Mouse (Mus musculus) left cerebral cortex, adult 11 months (tissue): ENCODE measurements around the gene Nagpa.
A peak's percentile ranks its signal among the peaks of the same experiment; 100 is the strongest.
"Not testable (repeated sequence)": the region's sequence is repeated elsewhere in the genome, so short reads cannot be mapped to it uniquely, and the experiment has no call there.

Experiments
- DNase-seq: peaks from one replicate; pipeline ENCODE4 v3.0.0; 2022; ENCODE audit warnings: low spot score

Gene Nagpa

GRCm38 (mm10) chr16:5203668-5204433, at the start of gene Nagpa:
Nagpa (minus strand) TSS chr16:5204012.
- DNase-seq = peak; percentile 77

DNA sequence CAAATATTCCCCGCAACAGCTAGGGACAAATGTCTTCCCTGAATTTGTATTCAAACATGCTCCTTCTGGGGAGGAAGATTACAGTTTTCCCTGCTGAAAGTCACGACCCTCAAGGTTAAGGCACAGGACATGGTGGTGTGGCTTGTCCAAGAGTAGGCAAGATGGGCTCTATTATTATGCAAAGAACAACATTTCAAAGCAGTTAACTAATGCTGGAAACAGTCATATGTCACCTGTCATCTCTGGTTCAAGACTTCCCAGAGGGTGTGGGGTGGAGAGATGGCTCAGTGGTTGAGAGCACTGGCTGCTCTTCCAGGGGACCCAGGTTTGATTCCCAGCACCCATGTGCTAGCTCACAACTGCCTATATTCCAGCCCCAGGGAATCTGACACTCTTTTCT, 48.4 kb upstream of the Nagpa start:
- DNase-seq = no peak

GRCm38 (mm10) chr16:5250891-5251290, 47.1 kb upstream of the Nagpa start:
- no peak for DNase-seq

GRCm38 (mm10) chr16:5244411-5244810, 40.6 kb upstream of the Nagpa start:
- no peak for DNase-seq

- no peak for DNase-seq
Observed at GRCm38 (mm10) chr16:5242882-5243281, 39.1 kb upstream of the Nagpa start.

DNA sequence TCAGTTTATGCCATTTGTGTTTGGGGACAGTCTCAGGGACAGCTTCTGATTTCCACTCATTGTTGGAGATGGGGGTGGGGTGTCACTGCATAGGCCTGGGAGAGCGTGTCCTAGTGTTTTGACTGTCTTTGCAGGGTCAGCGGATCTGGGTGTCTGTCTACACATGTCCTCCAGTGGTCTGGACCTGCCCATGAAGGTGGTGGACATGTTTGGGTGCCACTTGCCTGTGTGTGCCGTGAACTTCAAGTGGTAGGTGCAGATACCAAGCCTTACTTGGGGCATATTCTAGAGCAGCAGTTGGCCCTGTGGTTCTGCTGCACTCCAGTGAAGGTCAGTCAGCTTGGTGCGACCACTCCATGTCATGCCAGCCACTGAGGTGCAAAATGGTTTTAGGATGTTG, 38.5 kb upstream of the Nagpa start:
- DNase-seq = no peak

DNA sequence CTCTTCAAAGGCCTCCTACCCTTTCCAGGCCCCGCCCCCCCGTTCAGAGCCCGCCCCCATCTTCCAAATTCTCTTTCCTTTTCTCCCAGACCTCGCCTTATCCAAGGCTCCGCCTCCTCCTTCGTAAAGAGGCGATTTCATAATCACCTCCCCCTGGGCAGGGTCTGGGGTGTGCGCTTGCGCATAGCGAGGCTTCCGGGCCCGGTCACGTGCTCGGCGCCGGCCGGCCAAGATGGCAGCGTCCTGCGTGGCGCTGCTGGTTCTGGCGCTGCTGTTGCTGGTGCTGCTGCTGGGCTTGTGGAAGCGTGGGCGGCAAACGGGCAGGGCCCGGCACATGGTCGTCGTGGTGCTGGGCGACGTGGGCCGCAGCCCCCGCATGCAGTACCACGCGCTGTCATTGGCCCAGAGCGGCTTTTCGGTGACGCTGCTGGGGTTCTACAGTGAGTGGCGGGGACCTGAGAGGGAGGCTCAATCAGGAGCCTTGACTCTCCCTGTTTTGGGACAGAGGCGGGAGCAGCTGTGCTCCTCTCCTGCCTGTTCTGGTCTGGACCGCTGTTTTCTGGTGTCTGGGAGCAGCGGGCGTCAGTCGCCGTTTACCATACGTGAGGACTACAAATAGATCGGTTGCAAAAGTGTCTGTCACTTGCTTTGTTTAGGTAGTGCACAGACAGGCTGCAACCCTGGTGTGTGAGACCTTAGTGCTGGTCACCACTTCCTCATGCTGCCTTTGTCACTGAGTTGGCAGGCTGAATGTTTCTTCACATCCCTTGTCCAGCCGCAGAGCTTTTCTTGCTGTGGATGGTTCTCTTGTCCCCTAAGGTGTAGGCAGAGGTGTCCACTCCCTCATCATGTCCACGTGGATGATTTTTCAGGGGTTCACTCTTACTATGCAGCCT, 29.9 kb upstream of the Nagpa start, which contains the start of gene Alg1:
TSS of gene Alg1 (plus strand) at position 204 of the 896 bp plus-strand sequence.
- peak; percentile 90 for DNase-seq

- no peak for DNase-seq
Observed at GRCm38 (mm10) chr16:5232982-5233381, 29.2 kb upstream of the Nagpa start.

DNA sequence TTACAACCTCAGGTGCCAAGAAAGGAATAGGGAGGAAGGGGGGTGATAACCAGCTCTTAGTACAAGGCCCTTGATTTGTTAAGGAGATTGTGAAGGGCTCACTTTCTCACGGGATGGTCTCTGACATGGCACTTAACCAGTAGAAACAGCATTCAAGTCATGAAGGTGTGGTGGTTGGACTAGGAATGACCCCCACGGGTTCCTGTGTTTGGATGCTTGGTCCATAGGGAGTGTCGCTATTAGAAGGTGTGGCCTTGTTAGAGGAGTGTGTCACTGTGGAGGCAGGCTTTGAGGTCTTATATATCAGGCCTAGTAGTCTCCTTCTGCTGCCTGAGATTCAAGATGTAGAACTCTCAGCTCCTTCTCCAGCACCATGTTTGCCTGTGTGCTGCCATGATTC, 24.3 kb upstream of the Nagpa start:
- not testable (repeated sequence) for DNase-seq

- DNase-seq = not testable (repeated sequence)
Observed at GRCm38 (mm10) chr16:5227501-5227900, 23.7 kb upstream of the Nagpa start.

- DNase-seq = not testable (repeated sequence)
Observed at GRCm38 (mm10) chr16:5226534-5226933, 22.7 kb upstream of the Nagpa start.

- no peak for DNase-seq
Observed at GRCm38 (mm10) chr16:5222140-5222539, 18.3 kb upstream of the Nagpa start, which contains the start of gene AU021092. AU021092 (minus strand) TSS chr16:5222299.

DNA sequence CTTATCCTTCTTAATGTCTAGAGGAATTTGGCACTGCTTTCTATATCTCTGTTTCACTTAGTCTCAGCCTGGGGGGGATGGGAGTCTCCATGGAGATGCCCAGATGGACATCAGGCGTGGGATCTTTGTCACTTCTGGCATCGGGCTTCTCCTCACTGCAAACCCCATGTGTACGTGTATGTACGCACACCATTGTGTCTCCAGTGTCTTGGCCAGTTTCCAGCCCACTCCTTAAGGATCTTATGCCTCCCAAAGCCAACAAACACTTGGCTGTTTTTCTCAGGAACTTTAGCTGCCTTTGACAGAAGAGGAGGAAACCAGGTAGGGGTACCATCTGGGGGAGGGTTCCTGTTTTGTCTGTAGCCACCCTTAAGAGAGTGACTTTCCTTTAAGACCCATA, 17.6 kb upstream of the Nagpa start:
- DNase-seq = no peak

- no peak for DNase-seq
Observed at GRCm38 (mm10) chr16:5217341-5218133, 13.7 kb upstream of the Nagpa start.

GRCm38 (mm10) chr16:5216686-5217085, 12.9 kb upstream of the Nagpa start:
- no peak for DNase-seq

DNA sequence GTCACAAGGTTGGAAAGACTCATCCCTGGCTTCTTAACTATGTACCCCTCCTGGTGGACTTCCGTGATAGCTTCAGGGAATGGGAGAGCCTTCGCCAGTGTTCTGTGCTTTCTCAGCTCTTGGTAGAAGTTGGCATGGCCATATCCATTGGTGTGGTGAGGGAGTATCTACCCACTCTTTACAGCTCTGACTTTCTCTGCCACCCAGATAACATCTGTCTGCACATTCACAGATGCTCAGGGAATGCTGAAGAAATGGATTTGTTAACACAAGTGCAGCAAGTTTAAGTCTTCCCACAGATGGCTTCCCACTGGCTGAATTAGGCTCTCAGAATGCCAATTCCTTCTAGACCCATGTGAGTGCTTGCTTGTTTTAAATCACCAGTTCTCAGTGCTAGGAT, 10.3 kb upstream of the Nagpa start:
- DNase-seq = no peak

GRCm38 (mm10) chr16:5212150-5212549, 8.3 kb upstream of the Nagpa start:
- no peak for DNase-seq

DNA sequence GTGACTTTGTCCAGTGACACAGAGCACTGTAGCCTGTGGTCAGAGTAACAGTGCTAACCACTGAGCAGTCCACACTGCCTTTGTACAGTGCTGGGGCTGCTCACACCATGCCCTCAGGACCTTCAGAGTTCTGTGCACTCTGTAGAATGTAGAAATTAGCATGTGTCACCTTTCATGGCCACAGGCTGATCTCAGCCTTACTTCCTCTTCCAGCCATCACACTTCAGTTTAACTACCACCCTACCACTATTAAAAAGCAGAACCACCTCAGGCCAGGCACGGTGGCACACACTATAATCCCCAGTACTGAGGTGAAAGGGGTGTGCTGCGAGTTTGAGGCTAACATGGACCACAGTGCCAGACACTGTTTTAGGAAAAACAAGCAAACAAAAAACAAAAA, 6.6 kb upstream of the Nagpa start:
- DNase-seq = no peak

DNA sequence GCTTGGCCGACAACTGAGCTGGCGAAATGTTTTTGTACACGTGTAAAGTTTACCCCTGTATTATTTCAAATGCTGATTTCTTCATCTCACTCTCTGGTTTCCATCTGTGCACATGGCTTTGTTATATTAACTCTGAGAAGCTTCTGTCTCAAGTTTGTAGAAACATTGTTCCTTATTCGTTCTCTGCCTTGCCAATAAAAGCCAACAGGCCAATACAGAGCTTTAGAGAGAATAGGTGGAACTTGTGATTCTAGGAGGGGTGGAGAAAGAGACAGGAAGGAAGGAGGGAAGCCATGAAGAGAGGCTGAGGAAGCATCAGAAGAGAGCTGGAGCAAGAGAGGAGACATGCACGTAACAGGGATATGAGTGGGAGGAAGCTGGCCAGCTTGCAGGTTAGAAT, 2.2 kb upstream of the Nagpa start:
- no peak for DNase-seq

DNA sequence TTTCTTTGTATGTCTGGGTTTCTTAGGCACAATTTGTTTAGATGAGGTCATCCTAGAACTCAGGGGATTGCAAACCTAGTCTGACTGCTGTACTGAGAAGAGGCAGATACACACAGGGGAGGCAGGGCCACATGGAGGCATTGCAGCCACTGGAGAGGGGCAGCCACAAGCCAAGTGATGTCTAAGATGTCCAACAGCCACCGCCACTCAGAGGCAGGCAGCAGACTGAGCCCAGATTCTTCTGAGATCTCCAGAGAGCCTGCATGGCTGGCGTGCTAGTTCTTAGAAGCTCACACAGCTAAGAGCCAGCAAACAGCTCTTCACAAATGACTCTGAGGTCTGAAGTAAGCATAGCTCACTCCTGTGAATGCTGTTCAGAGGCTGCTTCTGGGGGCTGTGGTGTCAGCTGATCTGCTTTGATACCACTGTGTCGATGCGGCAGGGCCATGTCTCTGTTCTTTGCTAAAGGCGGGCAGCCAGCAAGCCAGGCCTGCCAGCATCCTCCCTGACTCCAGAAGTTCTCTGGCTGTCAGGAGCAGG, 1.7 kb upstream of the Nagpa start:
- no peak for DNase-seq

DNA sequence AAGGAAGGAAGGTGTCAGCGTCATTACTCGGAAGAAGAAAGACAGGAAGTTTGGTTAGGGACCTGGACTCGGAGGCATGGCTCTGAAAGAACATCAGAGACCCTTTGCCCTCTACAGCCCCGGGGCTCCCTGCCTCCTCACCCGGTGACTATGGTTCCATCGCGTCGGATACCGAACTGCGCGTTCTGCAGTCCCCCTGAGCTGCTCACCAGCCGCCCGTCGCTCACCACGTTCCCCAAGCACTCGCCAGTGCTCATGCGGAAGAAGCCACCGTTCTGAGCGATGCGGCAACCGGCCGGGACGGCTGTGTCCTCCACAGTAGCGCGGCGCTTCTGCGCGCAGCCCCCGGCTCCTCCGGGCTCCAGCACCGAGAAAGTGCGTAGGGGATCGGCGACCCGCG, 612 bp downstream of the Nagpa start:
- DNase-seq = no peak

GRCm38 (mm10) chr16:5202681-5203080, 1.1 kb downstream of the Nagpa start:
- no peak for DNase-seq
